Mouse (Mus musculus) monocyte, adult 5-6 weeks (primary cell): ENCODE data around the gene Trappc11. TPM values are rescaled to one million over a fixed set of nuclear protein-coding genes. Genes with fewer than 3 reads are reported as not detected.
"Not testable (repeated sequence)": the region's sequence is repeated elsewhere in the genome, so short reads cannot be mapped to it uniquely, and the experiment has no call there.

Experiments
- ATAC-seq: fragments of 153-309, 156-312 bp; replicated peaks from 2 replicates; pipeline ENCODE4 v1.8.0; 2017; ENCODE audit warnings: mild to moderate bottlenecking; ENCODE audit not compliant: low TSS enrichment, insufficient number of reproducible peaks, severe bottlenecking, poor library complexity, low FRiP score
- total RNA-seq: library from RNA; stranded (forward); fragments of 200-1000, 200-491, 200-594 nt; gene quantifications from 3 replicates; pipeline ENCODE4 v1.2.3, GENCODE M21; 2017

The Trappc11 gene
- total RNA-seq, 1 experiment from 2014 or later = 63.3 TPM

DNA sequence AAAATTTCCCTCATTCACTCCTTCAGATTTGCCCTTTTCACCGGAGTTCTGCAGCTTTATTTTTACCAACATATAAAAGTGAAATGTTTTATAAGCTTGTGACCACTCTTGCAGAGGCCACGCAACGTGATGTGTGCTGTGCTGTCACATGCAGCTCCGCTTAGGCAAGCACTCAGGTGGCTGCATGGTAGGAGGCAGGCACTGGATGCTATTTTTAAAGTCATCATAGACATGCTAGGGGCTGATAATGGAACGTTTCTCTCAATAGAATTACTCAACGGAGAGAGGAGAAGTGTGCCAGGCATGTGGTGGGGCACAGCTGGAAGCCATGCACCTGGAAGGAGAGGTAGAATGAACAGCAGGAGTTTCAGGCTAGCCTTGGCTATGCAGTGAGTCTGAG is 37.8 kb downstream of the Trappc11 start:
- no peak for ATAC-seq

DNA sequence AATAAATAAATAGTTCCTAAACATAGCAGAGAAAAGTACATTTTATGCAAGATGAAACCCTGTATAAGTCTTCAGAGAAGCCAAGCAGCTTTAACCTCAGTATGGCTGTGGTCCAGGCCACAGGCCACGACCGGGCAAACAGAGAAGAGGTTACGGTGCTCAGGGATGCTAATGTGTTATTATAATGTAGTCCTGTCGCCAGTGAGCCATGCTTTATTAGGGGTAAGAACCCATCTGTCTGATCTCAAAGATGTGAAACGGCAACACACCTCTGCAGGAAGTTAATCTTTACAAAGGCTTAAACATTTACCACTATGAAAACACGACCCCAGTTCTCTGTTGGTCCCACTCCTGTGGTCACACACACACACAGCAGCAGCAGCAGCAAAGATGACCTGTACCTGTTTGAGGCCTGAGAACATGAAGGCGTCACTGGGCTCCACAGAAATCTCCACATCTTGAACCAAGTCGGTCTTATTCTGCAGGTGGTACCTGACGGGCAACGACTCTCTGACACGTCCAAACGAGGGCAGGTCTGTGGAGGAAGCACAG is 38.6 kb downstream of the Trappc11 start:
- no peak for ATAC-seq

DNA sequence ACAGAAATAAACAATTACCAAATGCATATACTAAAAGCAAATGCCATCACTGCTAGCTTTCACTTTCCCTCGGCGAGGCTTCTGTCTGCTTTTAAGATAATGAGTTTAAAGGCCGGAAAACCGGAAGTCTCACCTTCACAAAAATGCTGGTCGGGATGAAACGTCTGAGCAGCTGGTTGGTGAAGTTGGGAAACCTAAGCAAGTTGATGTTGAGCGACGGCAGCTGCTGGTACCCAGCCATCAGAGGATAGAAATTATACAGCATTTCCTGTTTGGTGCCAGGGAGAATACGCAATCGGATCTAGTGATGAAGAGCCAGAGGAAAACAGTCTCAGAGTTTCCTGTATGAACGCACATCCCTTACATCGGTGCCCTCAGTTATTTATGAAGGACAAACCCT is 40.2 kb downstream of the Trappc11 start:
- no peak for ATAC-seq

DNA sequence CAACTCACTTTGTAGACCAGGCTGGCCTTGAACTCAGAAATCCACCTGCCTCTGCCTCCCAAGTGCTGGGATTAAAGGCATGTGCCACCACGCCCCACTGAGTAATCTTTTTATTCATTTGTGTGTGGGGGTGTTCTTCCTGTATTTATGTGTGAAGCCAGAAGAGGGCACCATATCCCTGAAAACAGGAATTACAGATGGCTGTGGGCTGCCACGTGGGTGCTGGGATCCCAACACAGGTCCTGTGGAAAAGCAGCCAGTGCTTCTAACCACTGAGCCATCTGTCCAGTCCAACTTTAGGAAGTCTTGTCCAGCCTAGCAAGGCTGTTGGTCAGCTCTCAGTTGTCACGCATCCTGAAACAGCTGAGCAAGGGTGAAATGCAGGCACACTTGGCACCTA is 46.0 kb downstream of the Trappc11 start:
- no peak for ATAC-seq

DNA sequence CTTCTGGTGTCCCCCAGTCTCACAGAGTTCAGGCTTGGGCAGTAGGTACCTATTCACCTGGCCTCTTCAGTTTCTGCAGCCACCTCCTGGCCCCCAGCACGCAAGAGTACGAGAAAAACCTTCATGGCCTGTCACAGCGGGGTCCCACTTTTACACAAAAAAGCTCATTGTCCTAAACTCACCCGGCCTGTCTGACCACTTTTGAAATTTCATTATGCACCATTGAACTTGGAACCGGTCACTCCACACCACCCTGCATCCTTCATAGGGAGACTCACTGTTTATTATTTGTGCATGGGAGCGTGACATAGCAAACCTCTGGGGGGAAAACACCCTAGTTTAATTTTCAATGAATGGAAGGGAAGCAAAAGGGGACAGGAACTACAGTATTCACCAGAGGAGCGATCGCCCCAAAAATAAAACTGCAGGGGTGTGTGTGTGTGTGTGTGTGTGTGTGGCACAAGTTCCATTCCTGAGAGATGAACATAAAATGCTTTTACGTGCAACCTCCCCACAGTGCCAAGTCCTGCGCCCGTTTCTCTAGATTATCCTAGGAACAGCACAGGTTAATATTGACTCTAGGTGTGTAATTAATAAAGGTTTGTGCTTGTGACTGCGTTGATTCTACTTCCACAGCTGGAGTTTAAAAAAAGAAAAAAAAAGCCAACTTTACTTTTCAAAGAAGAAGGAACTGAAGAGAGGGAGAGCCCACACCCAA is 50.8 kb downstream of the Trappc11 start:
- no peak for ATAC-seq

DNA sequence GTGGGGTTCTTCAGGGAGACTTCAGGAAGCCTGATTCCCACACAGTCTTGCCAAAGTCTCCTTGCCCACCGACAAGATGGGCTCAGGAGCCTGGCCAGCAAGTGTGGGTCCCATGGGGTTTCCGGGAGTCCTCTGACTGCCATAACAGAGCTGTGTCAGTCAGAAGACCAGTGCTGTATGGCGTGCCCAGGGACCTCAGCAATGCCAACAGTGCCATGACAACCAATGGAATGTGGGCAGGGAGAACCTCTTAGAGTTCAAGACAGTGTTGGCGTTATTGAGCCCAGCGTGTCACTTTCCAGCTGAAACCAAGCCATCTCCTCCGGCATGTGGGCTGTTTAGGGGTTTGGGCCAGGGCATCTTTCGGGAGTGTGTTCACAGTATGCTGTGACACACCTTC is 53.2 kb downstream of the Trappc11 start:
- no peak for ATAC-seq

DNA sequence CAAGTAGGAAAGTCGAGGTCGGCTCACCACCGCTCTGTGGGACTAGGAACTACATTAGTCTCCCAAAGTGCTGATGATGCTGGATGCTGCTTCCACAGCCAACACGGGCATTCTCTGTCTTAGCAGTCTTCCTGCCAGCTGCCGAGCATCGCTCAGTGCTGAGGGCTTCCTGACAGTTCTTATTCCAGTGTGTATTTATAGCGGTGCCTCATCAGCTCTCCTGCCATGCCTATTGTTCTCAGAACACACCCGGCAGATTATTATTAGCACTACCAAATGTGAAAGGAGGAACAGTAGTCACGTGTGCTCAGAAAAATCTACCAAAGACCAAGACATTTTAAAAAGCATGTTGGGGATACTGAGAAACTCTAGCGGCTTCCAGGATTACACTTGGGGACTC is 71.6 kb downstream of the Trappc11 start:
- ATAC-seq = no peak

DNA sequence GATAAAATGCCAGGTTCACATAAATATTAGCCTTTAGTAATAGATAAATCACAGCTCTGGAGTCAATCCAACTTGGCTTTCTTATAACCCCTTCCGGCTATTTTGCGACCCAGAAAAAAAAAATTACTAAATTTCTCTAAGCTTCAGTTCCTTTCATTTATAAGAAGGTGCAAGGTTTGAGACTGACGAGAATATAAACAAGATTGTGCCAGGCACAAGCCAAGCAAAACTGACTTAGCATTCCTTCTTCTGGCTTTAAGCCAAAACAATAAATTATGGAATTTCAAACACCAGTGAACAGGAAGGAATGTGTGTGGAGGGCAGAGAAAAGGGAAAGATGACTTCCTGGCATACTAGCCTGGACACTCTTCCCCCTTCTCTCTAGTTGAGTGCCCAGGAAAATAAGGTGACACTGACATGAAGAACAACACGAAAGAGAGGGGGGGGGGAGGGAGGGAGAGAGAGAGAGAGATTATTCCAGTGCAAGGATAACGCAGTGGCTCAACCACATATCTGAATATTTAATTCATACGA is 74.0 kb downstream of the Trappc11 start:
- ATAC-seq = no peak

DNA sequence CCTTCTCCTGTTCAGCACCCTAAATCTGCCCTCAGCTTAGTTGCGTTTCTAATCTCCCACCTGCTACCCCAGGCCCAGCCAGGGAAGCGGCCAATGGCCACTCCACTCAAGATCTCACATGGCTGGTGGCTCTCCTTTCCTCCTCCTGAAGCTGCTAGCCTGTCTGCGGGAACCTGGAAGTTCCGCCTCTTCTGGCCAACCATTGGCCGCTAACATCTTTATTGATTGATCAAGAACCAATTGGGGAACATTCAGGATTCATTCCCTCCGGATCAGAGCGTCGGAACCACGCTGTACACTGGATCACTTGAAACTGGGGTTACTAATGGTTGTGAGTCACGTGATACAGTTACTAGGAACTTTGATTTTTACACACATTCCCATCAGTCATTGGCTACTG is 74.7 kb downstream of the Trappc11 start:
- no peak for ATAC-seq

DNA sequence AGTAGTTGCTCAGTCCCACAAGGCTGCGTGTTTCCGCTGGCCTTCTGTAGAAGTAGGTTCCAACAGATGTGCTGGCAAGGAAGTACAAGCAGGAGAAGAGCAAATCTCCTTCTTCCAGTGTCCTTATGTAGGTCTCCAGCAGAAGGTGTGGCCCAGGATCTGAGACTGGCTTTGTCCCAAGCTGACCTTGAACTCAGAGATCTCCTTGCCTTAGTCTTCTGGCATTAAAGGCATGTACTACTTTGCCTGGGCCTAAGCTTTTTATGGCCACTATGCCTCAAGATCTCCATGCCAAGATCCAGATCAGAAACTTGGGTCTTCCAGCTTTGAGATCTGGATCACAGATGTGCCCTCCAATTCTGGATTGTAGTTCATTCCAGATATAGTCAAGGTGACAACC is 84.1 kb downstream of the Trappc11 start:
- ATAC-seq = not testable (repeated sequence)

DNA sequence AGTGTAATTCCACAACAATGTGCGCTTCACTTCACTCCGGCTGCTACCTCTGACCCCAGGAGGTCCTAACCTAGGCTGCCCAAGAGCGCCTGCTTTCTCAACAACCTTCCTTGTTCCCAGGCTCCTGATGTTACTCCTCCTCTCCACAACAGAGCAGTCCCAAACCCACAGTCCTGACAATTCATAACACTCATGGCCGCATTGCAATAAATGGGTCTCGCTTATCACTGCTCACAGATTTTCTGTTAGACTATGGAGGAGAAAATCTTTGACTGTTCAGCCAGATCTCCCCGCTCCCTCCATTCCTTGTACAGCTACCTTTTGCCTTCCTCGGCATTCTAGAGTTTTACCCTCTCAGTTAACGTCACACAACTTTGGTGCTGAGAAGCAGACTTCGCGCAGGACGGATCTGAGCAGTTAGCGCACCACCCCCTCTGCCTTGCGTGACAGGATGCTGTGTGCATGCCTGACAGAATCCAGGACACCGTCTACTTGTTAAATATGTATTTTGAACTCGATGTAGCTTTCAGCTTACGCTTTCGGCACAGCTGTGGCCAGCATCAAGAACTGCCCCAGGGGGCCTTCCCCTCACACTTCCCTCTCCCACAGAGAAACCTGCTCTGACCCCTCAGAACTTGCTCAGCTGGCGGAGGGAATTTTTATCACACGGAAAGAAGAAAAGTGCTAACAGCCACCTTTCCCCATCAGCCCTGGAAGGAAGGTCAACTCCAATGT is 86.8 kb downstream of the Trappc11 start, which contains the start of gene Stox2:
Stox2 (minus strand) TSS at position 51 of the 735 bp plus-strand sequence.
- no peak for ATAC-seq

Other genes with a start within 250 kb of the Trappc11 start
- not detected in 3 replicates for gene Stox2, start 87.1 kb downstream of the Trappc11 start, total RNA-seq
- gene Rwdd4a, start 194 bp upstream of the Trappc11 start, total RNA-seq = 11.5 to 18.2 TPM (median 12.5 TPM) in 3 replicates
- 32.9 to 78.1 TPM (median 39.0 TPM) in 3 replicates for gene Ing2, start 142.1 kb upstream of the Trappc11 start, total RNA-seq
- 33.0 to 35.9 TPM (median 35.4 TPM) in 3 replicates for gene Cdkn2aip, start 180.5 kb upstream of the Trappc11 start, total RNA-seq